Mouse (Mus musculus): ENCODE data around the gene Map3k13.

- TF ChIP-seq POLR2A (IDR thresholded peaks at IDR 0.05; ENCODE audit: control insufficient read depth, low read depth, low read length) (no peak), CTCF (IDR thresholded peaks at IDR 0.05; ENCODE audit: control insufficient read depth, insufficient read depth, insufficient replicate concordance, low read depth, low read length) (no peak)
Measured at GRCm38 (mm10) chr16:21857126-21857644, 63.0 kb downstream of the Map3k13 start.
